7 mouse cellular contexts compared by ENCODE assay signal in the genomic region with DNA sequence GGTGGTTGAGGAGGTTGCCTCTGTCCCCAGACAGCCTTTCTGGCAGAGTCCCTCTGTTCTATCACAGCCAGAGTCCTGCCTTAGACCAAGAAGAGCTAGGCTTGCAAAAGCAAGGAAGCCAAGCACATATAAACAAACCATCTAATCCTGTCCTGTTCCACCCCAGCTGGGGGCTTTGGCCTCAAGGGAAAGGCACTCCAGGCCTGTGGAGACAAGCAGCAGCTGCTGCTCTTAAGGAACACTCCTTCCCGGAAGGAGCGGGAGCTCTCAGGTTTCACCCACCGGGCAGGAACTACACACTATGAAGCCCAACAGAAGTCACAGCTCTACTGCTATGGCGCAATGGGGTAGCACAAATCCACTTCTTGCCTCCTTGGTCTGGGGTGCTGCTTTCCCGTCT.
DNase-seq lines count a peak whose midpoint lies in the region; ATAC-seq lines count a peak whose summit lies in the region.

No protein-coding gene starts in this region.

- ATAC-seq in frontal cortex, adult (ENCODE audit: low TSS enrichment): no peak

- peak; percentile 33 for DNase-seq in R1 (ENCODE audit: low read depth, low spot score)
- peak; percentile 56 for DNase-seq in embryo, embryonic 10 days (ENCODE audit: low spot score)
- peak; percentile 18 for DNase-seq in hindlimb bud, embryonic 11.5 days (ENCODE audit: extremely low spot score, low read depth, low spot score)
- DNase-seq in lung, postnatal 36 days: peak; percentile 71
- DNase-seq in adipocyte (ENCODE audit: low spot score): no peak
- no peak for DNase-seq in thymus, adult 18-20 months

Comparison
In these comparisons a context has a peak if more than half of its experiments do, and no peak if none do; other contexts are left out.
1. DNase-seq: peak in R1 (single experiment), embryo, embryonic 10 days (single experiment), hindlimb bud, embryonic 11.5 days (single experiment) and lung, postnatal 36 days (single experiment); none in adipocyte (single experiment) and thymus, adult 18-20 months (0 of 2).